8 mouse cellular contexts compared by ENCODE assay signal in genomic region chr8:107151212-107151920, GRCm38 (mm10). TPM values are rescaled to one million over a fixed set of nuclear protein-coding genes. Genes with fewer than 3 reads are reported as not detected.
A peak's percentile ranks its signal among the peaks of the same experiment; 100 is the strongest.
DNase-seq lines count a peak whose midpoint lies in the region; ATAC-seq and TF ChIP-seq lines count a peak whose summit lies in the region.

No protein-coding gene starts in this region.

- peak overlapping the region; percentile 97 for H3K27ac ChIP-seq in gastrocnemius, adult 2 months
- H3K27ac ChIP-seq in forebrain, embryonic 10.5 days: peak overlapping the region; percentile 96
- peak overlapping the region; percentile 80 for H3K27ac ChIP-seq in liver, embryonic 15.5 days (replicated peaks)

- no peak for TF ChIP-seq CTCF in gastrocnemius, adult 2 months (IDR thresholded peaks at IDR 0.05)

- peaks cover 49% of the 10 kb centered on the region for H3K36me3 ChIP-seq in forebrain, embryonic 10.5 days (replicated peaks)
- H3K36me3 ChIP-seq in liver, embryonic 15.5 days (replicated peaks): peaks cover 29% of the 10 kb centered on the region

- no peak for DNase-seq in gastrocnemius, adult 2 months
- DNase-seq in gastrocnemius, postnatal 36 days: no peak
- DNase-seq in A20 (ENCODE audit: low read depth, low spot score): peak; percentile 45
- DNase-seq in forebrain, embryonic 10.5 days (ENCODE audit: extremely low spot score, low spot score): no peak
- DNase-seq in cerebellum, adult 8-10 months: no peak
- no peak for DNase-seq in testis, postnatal 14 days (ENCODE audit: low spot score)
- DNase-seq in left cerebral cortex, adult 8-10 months (ENCODE audit: low spot score in 2 of 2): no peak

- H3K9me3 ChIP-seq in forebrain, embryonic 10.5 days: peaks cover 10% of the 10 kb centered on the region; the same call in 1 of the 2 replicates
- no peaks in the 10 kb centered on the region for H3K9me3 ChIP-seq in liver, embryonic 15.5 days (replicated peaks)

- intact Hi-C loops in gastrocnemius, adult 2 months (cut with DNase I): no loop called here
- intact Hi-C loops in gastrocnemius, postnatal 36 days (cut with DNase I): no loop called here

- H3K4me3 ChIP-seq in gastrocnemius, adult 2 months: peak overlapping the region; percentile 83
- peak overlapping the region; percentile 67 for H3K4me3 ChIP-seq in forebrain, embryonic 10.5 days
- peak overlapping the region; percentile 91 for H3K4me3 ChIP-seq in liver, embryonic 15.5 days (replicated peaks)

- 82% methylated on average over 7 of the region's 7 CpGs for WGBS in forebrain, embryonic 10.5 days
- 44% methylated on average over 7 of the region's 7 CpGs for WGBS in liver, embryonic 15.5 days (ENCODE audit: insufficient replicate concordance)

- peaks cover 19% of the 10 kb centered on the region for H3K4me1 ChIP-seq in forebrain, embryonic 10.5 days
- peaks cover 21% of the 10 kb centered on the region for H3K4me1 ChIP-seq in liver, embryonic 15.5 days (replicated peaks)

- no peaks in the 10 kb centered on the region for H3K27me3 ChIP-seq in forebrain, embryonic 10.5 days (ENCODE audit: poor library complexity, severe bottlenecking)
- H3K27me3 ChIP-seq in liver, embryonic 15.5 days: no peaks in the 10 kb centered on the region

- H3K9ac ChIP-seq in liver, embryonic 15.5 days: peak overlapping the region; percentile 81

- ATAC-seq in liver, embryonic 15.5 days (ENCODE audit: insufficient read depth): no peak

- peak overlapping the region; percentile 88 for H3K4me2 ChIP-seq in liver, embryonic 15.5 days

RNA-seq across cellular contexts. Expression of gene Cyb5b, which starts 0.9 kb away (rescaled TPM):
- 10 to 100 TPM; 33.2 to 36.3 TPM for total RNA-seq in gastrocnemius, adult 2 months (2021)
- 10 to 100 TPM; 29.6 to 30.8 TPM for total RNA-seq in gastrocnemius, postnatal 36 days (2021)
- polyA plus RNA-seq in forebrain, embryonic 10.5 days (2016; fragmentation: Nextera tagmentation; extraction: Ambion mirVana): 169 and 173 TPM in 2 replicates
- 23.8 and 24.5 TPM in 2 replicates for polyA plus RNA-seq in liver, embryonic 15.5 days (2015; fragmentation: Nextera tagmentation; extraction: Ambion mirVana)
- total RNA-seq in left cerebral cortex, adult 8-10 months (2022): 100 to 1,000 TPM; 101 to 106 (median 102) TPM

RNA-seq across cellular contexts. Expression of gene Terf2, which starts 55.0 kb away (rescaled TPM):
- 10 to 100 TPM; 14.7 to 15.1 TPM for total RNA-seq in gastrocnemius, adult 2 months (2021)
- total RNA-seq in gastrocnemius, postnatal 36 days (2021): 10 to 100 TPM in 1 of 2 experiments, 1 to 10 TPM in 1; 8.6 to 11.4 TPM
- polyA plus RNA-seq in forebrain, embryonic 10.5 days (2016; fragmentation: Nextera tagmentation; extraction: Ambion mirVana): 17.0 and 19.6 TPM in 2 replicates
- polyA plus RNA-seq in liver, embryonic 15.5 days (2015; fragmentation: Nextera tagmentation; extraction: Ambion mirVana): 6.4 and 6.8 TPM in 2 replicates
- total RNA-seq in left cerebral cortex, adult 8-10 months (2022): 10 to 100 TPM; 37.2 to 42.3 (median 38.5) TPM
